Mouse (Mus musculus): ENCODE data around the gene Tmem30c.
"Not testable (repeated sequence)": the region's sequence is repeated elsewhere in the genome, so short reads cannot be mapped to it uniquely, and the experiment has no call there.

Gene Tmem30c

GRCm38 (mm10) chr16:57231937-57232310 is 60.7 kb downstream of the Tmem30c start:
- not testable (repeated sequence) for DNase-seq (ENCODE audit: low spot score)

- peak; percentile 89 for DNase-seq (ENCODE audit: low spot score)
Observed at GRCm38 (mm10) chr16:57231089-57231936, 61.4 kb downstream of the Tmem30c start, which contains the start of gene Tbc1d23. Gene Tbc1d23, minus strand, starts transcription at chr16:57231504.

DNA sequence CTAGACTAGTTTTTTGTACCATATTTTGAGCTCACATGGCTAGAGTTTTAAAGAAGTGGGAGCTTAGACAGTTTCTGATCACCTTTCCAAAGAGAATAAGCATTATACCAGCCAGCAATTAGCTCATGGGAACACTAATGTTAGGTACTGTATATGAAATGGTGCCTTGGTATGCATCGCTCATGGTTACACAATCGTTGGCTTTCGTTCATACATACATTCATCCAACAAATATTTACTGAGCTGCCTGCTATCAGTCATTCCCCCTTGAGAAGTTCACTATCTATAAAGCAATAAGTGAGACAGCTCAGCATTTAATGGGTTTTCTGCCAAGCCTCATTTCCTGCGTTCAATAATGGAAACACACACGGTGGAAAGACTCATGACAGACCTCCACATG is 66.2 kb downstream of the Tmem30c start:
- DNase-seq (ENCODE audit: low spot score) = no peak

- DNase-seq (ENCODE audit: low spot score) = no peak
Observed at GRCm38 (mm10) chr16:57220361-57220760, 72.3 kb downstream of the Tmem30c start.

Measured in urinary bladder, postnatal 10 days (tissue).